Mouse (Mus musculus) kidney, adult 18-20 months (tissue): ENCODE data around the gene Met.

Source experiments
- DNase-seq: peaks from one replicate; pipeline ENCODE4 v3.0.0; 2021

Met gene

DNA sequence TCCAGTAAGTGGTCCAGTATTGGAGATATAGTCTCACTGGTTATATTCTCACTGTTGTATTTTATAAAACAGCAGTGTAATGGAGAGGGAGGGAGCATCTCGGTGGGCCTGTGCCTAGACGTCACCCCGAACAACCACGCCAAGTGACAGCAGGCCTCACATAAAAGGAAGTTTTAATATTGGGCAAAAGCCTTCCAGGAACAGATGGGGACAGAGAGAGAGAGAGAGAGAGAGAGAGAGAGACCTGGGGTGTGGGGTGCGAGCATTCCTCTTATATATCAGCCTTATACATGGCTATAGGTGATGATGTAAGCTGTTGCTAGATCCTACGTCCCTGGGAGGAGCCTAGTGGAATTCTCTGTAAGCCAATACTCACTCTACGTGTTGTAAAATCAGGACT is 90.7 kb downstream of the Met start:
- DNase-seq, result no peak

DNA sequence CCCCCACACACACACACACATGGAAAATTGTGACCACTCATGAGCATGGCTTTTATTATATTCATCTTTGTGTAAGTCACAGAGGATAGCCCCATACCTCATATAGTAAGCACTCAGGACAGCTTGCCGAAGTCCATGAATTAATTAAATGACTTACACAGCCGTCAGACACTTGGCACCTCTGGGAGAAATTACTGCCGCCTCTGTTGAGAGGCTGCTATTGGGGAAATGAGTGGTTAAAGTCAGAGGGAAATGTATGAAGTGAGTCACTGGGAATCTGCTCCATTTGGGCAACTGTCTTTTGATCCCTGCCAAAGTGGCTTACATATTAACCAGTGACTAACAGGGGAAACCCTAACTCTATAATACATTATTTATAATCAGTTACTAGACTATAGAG is 91.2 kb downstream of the Met start:
- DNase-seq, result peak; percentile 31

DNA sequence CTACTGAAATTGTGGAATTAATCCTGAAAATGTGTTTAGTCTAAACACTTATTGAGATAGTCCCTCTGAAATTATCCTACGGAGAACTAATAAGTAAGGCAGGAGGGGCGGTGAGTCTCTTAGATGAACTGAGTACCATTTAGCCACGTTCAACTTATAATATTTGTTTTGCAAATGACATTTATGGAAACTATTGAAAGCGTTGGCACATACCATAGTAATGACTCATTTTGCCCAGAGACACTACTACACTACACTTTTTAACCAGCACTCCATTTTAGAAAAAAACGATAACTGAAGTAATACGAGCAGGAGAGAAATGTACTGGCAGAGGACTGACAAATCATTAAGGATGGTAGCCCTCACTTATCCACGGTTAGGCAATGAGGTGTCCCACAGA is 92.1 kb downstream of the Met start:
- DNase-seq, result no peak

DNA sequence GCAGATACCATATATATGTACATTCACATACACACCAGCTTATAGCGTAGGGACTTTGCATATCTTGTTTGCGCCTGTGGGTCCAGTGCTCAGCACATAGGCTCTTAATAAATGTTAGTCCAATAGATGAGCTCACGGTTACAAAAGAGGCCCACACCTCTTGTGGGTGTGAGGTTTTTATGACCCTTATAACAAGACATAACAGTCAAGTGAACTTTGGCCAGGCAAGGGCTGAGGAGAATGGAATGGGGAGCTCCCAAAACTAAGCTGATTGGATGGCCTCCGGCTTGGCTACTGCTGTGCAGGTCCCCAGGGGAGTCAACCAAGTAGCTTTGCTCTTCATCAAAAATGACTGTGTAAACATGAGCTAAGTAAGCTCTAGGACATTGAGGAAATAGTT is 96.1 kb downstream of the Met start:
- no peak for DNase-seq

DNA sequence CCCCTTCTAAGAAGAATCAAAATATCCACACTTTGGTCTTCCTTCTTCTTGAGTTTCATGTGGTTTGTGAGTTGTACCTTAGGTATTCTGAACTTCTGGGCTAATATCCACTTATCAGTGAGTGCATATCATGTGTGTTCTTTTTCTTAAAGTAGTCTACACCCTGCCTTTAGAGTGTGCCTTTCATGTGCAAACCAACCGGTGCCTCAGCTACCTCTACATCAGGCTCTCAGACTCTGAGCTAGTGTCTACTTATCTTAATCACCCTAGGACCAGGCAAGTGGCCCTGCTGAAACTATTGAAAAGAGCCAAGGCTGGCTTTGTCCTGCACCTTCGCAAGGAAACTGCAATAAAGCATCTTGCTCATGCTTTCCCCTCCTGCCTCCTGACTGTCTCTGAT is 97.7 kb downstream of the Met start:
- DNase-seq, result no peak

DNA sequence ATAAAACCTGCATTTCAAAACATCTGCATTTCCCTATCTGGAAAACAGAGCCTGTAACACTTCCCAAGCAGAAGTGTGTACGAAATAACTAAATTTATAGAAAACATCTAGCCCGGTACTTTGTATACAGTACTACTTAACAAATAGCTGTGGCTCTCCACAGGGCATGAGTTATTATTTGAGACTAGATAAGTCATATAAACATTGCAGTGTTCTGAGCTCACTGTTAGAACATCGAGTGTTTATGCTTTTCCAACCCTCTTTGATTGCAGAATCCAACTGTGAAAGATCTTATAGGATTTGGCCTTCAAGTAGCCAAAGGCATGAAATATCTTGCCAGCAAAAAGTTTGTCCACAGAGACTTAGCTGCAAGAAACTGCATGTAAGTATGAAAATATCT is 98.3 kb downstream of the Met start:
- DNase-seq, result no peak

DNA sequence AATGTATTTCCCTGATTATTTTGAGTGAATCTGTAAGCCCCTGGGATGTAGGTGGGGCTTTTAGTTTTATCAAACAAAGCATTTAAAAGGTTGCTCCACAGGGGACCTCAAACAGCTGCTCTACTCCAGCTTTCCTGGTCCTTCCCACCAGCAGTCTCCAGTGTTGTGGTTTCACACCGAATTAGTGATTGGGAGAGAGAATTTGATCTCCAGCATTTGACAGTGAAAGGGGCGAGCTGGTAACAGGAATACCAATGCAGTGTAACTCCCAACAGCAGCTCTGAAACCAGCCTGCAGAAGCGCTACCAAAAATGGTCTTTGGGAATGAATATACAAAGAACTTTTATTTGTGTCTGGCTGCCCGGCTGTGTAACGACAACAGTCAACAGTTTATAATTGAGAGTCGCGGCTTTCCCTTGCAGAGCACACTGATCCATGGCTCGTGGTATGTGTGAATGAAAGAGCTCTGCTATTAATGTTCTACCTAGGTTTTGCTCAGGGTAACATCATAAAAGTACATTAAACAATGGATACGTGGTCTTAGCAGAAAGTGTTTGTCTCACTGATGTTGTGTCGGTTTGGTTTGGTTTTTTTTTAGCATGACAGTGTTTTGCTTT is 99.0 kb downstream of the Met start:
- DNase-seq, result no peak

DNA sequence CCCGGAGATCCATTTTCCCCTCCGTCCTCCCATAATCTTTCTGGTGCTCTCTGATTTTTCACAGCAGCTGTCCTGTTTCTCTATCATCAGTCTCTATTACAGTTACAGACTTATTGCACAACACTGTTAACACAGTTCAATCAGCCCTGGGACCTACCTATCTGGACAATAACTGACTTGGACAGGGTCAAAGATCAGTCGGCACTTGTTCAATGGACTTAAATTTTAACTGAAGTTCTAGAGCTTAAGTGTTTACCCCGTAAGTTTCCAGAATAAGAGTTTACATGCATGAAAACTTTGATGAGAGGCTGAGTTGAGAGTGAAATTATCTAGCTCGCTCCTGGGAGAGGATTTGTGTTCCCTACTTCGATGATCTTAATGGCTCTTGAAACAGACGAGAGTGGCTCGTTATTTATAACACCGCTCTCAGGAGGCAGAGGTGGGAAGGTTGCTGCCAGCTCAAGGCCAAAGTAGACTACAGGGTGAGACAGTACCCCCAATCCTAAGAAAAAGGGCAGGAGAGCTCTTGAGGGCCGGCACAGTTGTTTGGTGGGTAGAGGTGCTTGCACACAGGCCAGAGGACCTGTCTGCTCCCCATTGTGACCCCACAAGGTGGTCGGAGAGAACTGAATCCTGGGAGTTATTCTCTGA is 105.2 kb downstream of the Met start:
- DNase-seq, result peak; percentile 48

DNA sequence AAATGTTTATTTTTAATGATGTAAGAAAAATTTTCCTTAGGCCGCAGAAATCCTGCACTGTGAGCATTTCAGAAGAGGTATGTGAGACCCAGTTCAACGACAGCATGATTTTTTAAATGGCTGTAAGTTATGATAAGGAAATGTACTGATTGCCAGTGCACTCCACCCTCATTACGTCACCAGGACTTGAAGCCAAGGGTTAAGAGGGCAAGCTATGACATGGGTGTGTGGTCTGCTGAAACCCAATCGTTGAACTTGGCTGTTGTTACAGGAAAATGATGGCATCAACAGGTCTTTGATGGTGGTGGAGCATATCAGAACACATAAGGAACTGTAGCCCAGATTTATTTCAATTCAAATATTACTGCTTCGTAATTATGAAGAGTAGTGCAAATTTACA is 109.6 kb downstream of the Met start:
- no peak for DNase-seq

DNA sequence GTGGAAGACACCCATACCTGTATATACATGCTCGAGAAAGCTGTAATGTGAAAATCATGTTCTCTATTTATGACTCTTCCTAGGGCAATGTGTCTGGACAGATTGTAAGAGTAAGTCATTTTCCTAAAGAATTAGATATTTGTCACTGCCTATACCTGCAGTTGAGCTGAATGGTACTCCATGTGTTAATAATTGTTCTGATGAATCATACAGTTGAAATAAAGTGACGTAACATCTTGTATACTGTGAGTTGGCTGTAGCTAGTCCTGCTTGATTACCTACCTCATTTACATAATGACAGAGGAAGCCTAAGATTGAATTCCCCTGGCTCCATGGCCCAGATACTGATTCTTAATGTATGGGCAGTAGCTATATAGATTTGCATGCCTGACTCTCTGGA is 110.1 kb downstream of the Met start:
- no peak for DNase-seq

DNA sequence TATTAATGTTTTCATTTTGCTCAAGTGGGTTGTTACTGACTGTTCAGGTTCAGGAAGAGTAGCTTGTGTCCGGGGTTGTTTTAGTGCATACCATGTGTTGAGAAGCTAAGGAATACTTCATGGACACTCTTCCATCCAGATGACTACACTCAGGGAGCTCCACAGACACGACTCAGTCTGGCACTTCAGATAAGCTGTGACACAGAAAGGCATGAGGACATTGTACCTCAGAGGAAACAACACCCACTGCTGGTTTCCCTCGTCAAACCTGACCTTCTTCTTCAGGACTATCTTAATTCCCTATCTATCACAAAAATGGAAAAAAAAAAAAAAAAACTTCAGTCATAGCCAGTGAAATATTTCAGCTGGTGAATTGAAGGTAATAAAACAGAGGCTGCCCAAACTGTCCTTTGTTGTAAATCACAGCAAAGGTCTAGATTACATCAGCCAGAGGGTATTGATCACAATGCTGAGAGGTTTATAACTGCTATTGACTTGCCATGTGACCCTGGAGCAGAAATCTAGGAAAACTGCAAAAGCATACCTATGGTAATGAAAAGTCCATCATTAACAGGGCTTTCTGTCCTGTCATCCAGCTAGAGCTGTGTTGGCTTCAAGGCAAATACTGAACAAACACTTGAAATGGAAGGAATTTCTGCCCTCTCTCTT is 114.6 kb downstream of the Met start:
- DNase-seq, result no peak

DNA sequence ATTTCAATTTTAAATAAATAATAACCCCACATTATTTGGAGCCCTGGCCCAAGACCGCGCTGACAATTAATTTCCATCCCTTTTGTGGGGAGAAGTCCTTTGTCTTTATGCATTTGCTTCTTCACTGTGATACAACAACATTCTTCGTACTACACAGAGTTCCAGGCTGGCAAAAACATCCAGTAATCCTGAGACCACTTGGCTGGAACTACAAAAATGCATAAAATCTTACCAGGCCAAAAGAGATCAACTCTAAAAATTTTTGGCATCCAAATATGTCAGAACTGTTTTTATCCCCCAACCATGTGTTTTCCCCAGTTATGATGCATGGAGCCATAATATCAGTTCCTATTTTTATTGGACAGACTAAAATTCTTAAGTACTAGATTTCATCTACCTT is 116.7 kb downstream of the Met start:
- no peak for DNase-seq

DNA sequence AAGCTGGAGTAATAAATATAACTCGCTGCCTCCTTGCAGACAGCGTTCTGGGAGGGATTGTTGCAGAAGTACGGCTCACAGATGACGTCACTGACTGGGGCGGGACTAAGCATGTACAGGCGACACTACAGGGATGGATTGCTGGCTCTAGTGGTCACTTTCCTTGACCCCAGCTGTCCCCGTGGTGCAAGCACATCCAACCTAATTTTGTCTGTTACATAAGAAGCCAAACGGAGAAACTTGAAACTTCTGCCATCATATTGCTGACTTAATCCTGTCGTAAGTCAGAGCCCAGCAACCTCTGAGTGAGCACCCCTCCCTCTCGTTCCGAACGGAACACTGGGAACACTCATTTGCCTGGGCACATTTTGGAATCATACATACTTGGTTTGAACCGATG is 120.4 kb downstream of the Met start:
- DNase-seq, result peak; percentile 74

DNA sequence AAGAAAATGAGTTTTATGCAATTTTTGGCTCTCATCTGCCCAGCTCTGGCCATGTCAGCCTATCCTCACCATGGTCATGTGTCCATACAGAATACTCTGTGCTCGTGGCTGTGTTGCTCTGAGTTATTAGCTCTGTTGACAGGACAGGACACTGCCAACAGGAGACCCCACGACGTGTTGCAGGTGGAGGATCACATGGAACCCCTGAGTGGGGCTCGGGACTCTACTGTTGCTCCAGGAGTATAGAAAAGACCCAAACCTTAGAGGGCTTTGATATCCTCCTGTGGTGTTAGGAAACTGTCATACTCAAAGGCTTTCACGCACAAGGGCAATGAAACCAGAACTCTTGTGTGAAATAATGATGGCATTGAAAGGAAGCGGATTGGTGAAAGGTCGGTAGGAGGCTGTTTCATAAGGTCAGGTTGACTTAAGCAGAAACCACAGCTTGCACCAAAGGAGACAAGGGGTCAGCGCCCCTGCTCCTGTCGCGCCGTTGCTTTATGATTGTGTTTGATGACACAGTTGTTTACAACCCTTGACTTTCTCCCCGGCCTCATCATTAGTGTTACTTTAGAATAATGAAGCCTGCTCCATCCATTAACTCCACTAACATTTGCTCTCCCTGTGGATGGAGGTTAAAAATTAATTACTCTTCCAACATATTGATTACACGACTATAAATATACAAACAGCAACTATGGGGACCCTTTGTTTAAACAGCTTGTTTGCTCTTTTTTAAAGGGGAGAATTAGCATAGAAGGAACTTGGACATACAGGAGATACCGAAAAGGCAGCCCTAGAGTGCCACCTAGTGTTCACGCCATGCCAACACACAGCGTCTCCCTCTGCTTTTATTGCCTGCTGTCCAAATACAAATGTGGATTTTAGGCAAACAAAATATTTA is 125.7 kb downstream of the Met start:
- peak; percentile 81 for DNase-seq

DNA sequence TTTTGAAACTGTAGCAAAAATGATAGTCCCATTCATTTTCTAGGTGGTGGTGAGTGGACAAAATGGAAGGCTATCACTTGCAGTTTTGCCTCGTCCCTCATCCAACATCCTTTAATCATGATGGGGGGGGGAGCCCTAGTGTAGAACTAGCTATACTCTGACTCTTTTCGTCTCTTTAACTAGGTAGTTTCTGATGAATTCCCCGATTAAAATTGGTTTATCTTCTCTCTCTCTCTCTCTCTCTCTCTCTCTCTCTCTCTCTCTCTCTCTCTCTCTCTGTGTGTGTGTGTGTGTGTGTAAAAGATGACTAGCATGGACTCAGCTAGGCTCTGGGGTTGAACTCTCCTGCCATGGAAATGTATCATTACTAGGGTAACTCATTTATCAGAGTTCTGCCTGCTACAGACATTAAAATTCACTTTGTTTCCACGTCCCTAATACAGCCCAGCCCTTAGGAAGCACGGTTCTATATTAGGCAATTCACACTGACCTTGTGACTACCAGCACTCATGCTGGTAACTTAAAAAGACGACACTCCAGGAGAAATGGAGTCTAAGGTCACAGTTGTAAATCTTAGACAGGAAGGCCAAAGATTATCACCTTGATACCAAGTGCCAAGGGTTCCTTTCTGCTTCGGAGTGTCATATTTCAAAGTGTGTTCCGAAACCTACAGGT is 126.5 kb downstream of the Met start:
- DNase-seq, result no peak

DNA sequence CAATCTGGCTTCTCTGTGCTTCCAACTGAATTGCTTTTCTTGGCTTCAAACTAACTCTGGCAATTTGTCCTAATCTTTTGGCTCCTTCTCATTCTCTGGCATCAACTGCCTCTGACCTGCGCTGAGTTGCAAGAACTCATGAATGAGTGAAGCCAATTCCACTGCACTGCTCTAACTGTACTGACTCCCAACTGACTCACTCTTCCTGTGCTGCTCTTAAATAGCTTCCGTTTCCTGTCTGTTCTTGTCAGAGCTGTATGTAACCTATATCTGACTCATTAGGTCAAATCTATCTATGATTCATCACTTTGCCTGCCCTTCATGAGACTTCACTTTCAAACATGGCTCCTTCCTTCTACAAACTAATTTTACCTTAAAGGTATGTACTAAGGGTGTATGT is 130.4 kb downstream of the Met start:
- DNase-seq, result no peak

DNA sequence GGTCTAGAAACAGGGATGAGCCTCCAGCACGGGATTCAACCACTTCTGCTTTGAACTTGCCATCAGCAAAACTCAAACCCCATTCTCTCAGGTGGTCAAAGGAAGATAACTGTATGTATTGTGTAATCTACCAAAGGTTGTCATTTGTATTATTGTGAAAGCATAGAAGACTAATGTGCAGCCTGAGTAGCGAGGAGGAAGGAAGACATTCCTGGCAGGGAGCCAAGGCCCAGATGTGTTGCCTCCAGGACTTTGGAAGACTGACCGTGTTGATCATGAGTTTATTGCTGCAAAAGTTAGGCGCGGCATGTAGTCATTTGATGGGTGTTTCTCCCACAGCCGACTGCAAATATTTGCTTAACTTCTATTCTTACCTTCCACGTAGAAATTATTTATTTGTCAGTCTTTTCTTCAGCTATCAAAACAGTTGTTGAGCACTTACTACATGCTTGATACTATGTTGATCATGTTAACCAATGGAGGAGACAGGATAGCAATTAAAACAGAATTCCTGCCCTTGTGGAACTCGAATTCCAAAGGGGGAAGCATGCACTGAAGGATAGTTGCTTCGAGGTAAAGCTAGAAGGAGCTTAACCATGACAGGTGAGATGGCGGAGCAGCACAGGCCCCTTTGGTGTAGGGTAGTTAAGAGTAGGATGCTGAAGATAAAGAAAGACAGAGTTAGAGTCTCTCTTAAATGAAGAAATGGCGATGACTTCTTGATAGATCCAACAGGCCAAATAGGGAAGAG is 132.3 kb downstream of the Met start:
- peak; percentile 18 for DNase-seq

DNA sequence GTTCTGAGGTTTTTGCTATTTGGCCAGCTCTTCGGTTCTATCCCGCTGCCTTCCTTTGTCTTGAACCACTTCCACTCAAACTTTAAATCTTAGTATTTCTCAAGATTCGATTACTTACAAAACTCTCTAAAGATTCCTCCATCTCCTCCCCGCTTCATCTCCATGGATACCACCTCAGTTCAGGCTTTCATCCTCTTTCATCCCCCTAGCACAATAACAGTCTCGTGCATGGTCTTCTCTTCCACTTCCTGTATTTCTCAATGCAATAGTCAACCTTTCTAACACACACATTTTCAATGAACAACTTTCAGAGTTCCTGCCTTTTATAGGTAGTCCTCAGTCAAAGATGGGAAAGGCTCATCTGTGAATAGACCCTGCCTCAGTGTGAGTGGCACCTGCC is 135.8 kb downstream of the Met start:
- DNase-seq, result no peak

DNA sequence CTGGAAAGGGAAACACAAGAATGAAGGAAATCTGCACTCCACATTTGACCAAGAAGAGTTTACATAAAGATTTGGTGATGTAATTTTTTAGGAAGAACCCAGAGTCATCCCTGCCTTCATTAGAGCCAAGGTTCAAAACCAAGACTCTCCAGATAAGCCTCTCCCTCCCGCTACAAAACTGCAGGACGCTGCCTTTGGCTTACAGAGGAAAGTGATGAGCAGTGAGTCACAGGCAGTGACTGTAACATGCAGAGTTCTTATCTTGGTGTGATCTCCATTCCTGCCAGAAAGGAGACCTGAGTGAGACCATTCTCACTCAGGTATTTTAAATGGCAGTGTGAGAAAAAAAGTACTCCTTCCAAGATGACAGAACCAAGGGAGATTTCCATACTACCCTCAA is 137.9 kb downstream of the Met start:
- DNase-seq, result no peak

DNA sequence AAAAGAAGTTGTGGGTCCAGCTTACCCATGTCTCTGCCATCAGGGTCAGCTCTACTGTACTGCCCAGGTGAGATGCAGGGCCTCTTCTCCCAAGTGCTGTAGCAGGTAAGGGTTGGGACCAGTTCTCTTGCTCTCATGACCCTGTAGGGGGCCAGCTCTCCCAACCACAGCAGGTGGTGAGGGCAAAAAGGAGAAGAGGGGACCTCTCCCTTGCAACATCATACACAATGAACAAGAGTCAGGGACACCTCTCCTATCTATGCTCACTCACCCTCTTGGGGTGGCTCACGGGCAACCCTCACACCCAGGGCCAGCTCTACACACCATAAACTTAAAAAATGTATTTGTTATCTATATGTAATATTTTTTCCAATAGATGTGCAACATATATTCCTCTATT is 143.3 kb downstream of the Met start:
- DNase-seq, result no peak

DNA sequence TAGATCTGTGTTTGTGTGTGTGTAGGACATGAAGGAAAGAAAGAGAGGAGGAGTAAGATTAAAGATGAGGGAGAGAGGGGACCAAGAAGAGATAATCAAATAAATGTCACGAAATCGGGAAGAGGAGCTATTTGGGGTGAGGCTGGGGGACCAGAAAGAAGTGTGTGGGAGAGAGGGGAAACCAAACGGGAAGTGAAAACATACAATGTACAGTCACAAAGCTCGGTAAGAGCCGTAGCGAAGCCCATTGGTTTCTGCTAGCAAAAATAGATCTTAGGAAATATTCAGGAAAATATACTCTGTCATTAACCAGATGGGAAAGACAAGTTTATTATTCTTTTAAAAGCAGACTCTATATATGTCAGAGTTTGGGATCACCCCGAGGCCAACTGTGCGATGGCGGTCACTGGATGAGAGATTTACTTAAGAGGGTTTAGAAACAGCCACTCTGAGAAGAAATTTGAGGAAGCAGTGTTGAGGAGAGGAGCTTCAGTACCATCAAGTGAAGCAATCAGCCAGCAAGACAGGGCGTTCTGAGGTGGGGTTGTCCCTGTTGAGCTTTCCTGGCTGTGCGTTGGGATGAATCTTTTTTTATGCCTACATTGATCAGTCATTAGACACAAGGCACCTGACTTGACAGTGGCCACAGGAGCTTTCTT is 147.9 kb downstream of the Met start:
- DNase-seq, result no peak

DNA sequence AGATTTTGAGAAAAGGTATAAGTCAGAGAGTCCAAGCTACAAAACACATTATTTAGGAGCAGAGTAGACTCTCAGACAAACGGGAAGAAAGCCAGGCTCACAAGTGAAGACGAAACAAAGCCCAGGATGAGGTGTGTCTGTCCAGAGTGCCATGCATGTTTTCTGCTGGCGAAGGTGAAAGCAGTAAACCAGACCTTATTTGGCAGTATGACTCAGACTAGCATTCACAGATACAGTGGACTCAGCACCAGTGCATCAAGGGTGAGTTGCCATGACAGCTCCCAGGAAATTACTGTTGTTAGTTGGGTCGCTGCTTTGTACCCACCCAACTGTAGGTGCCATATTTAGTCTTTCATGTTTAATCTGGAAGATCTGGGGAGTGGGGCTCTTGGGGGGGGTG is 149.1 kb downstream of the Met start:
- DNase-seq, result no peak
